Mouse (Mus musculus) embryonic facial prominence, embryonic 14.5 days (tissue): ENCODE results near the gene Ly6c2. TPM values are rescaled to one million over a fixed set of nuclear protein-coding genes. Genes with fewer than 3 reads are reported as not detected.
"Not testable (repeated sequence)": the region's sequence is repeated elsewhere in the genome, so short reads cannot be mapped to it uniquely, and the experiment has no call there.

Experiments
- ATAC-seq: fragments of 200-750 bp; cut with Nextera tagmentation; 2 replicates; pipeline ENCODE4 v1.8.0; 2017; ENCODE audit warnings: low read depth, moderate number of reproducible peaks, moderate TSS enrichment
- DNase-seq: peaks from one replicate; pipeline ENCODE4 v3.0.0-alpha.2; 2015; ENCODE audit warnings: low spot score
- H3K27ac ChIP-seq: fragments of 300-500 bp; sonication (generic); replicated peaks from 2 replicates; pipeline ENCODE4 v1.5.1; 2014; ENCODE audit warnings: low read depth, mild to moderate bottlenecking, low read length, moderate library complexity
- H3K27me3 ChIP-seq: fragments of 300-500 bp; sonication (generic); replicated peaks from 2 replicates; pipeline ENCODE4 v1.6.1; 2014; ENCODE audit warnings: low read length; ENCODE audit not compliant: control insufficient read depth, insufficient read depth
- H3K36me3 ChIP-seq: fragments of 300-500 bp; sonication (generic); 2 replicates; pipeline ENCODE4 v1.6.1; 2014; ENCODE audit warnings: low read length, mixed read lengths; ENCODE audit not compliant: control insufficient read depth, insufficient read depth
- H3K4me1 ChIP-seq: fragments of 300-500 bp; sonication (generic); 2 replicates; pipeline ENCODE4 v1.6.1; 2014; ENCODE audit warnings: antibody characterized with exemption, low read length; ENCODE audit not compliant: control insufficient read depth, insufficient read depth
- H3K4me2 ChIP-seq: fragments of 300-500 bp; sonication (generic); 2 replicates; pipeline ENCODE4 v1.6.1; 2014; ENCODE audit warnings: low read depth, mild to moderate bottlenecking, low read length, moderate library complexity, mixed read lengths
- H3K4me3 ChIP-seq: fragments of 300-500 bp; sonication (generic); 2 replicates; pipeline ENCODE4 v1.5.1; 2014; ENCODE audit warnings: low read depth, mild to moderate bottlenecking, low read length
- H3K9ac ChIP-seq: fragments of 300-500 bp; sonication (generic); 2 replicates; pipeline ENCODE4 v1.6.1; 2014; ENCODE audit warnings: low read depth, mild to moderate bottlenecking, low read length, moderate library complexity, mixed read lengths
- H3K9me3 ChIP-seq: fragments of 300-500 bp; sonication (generic); 2 replicates; pipeline ENCODE4 v1.6.1; 2016; ENCODE audit warnings: low read length; ENCODE audit not compliant: control insufficient read depth
- whole genome bisulfite sequencing: fragments of 180-500 bp; shearing (Covaris S2); extraction: QIAGEN DNeasy Blood & Tissue Kit; methylation state at CpG from one replicate; pipeline ENCODE4 v1.1.7; 2014; 5-methylcytosine and 5-hydroxymethylcytosine counted together
- polyA plus RNA-seq: library from polyadenylated mRNA; unstranded; fragments of >200 nt; fragmentation: Nextera tagmentation; extraction: Ambion mirVana; gene quantifications from 2 replicates; pipeline ENCODE4 v1.2.1, GENCODE M21; 2014

The Ly6c2 gene
- 1.1 and 1.7 TPM in 2 replicates for polyA plus RNA-seq

- H3K27me3 ChIP-seq, H3K27ac ChIP-seq, H3K4me1 ChIP-seq, DNase-seq, H3K9ac ChIP-seq, H3K36me3 ChIP-seq, H3K4me2 ChIP-seq, H3K4me3 ChIP-seq, H3K9me3 ChIP-seq, ATAC-seq: not testable (repeated sequence)
- WGBS: 56% methylated on average over 1 of the region's 1 CpGs
Measured at GRCm38 (mm10) chr15:75111861-75112630, at the start of gene Ly6c2. Gene Ly6c2, minus strand, starts transcription at chr15:75111970.

GRCm38 (mm10) chr15:75157646-75158045 lies 45.9 kb upstream of the Ly6c2 start:
- Histone ChIP-seq H3K9me3 (no peaks in the 10 kb centered on the region), H3K4me2 (no peak overlapping the region), H3K9ac (no peak overlapping the region), H3K27ac (no peak overlapping the region), H3K4me3 (no peak overlapping the region), H3K27me3 (no peaks in the 10 kb centered on the region), H3K4me1 (no peaks in the 10 kb centered on the region), H3K36me3 (no peaks in the 10 kb centered on the region)
- WGBS: 30% methylated on average over 1 of the region's 1 CpGs
- DNase-seq (no peak), ATAC-seq (no peak)

GRCm38 (mm10) chr15:75154940-75155339 lies 43.2 kb upstream of the Ly6c2 start, which contains the start of gene Ly6g:
Gene Ly6g, plus strand, starts transcription at chr15:75155240.
- H3K27ac ChIP-seq: no peak within 1 kb of the TSS
- H3K9ac ChIP-seq: no peak within 1 kb of the TSS
- 100% methylated on average over 1 of the region's 1 CpGs for WGBS
- no peak within 1 kb of the TSS for H3K4me2 ChIP-seq
- H3K4me1 ChIP-seq: no peaks in the 10 kb centered on the region
- no peaks in the 10 kb centered on the region for H3K27me3 ChIP-seq
- DNase-seq: no peak
- no peak for ATAC-seq
- no peaks in the 10 kb centered on the region for H3K9me3 ChIP-seq
- H3K36me3 ChIP-seq: no peaks in the 10 kb centered on the region
- no peak within 1 kb of the TSS for H3K4me3 ChIP-seq

GRCm38 (mm10) chr15:75153087-75153486 lies 41.3 kb upstream of the Ly6c2 start:
- no peak overlapping the region for H3K27ac ChIP-seq
- H3K4me1 ChIP-seq: no peaks in the 10 kb centered on the region
- DNase-seq (no peak), ATAC-seq (no peak)
- H3K9ac ChIP-seq: no peak overlapping the region
- H3K27me3 ChIP-seq: no peaks in the 10 kb centered on the region
- no peak overlapping the region for H3K4me3 ChIP-seq
- no peak overlapping the region for H3K4me2 ChIP-seq
- H3K9me3 ChIP-seq: no peaks in the 10 kb centered on the region
- H3K36me3 ChIP-seq: no peaks in the 10 kb centered on the region

GRCm38 (mm10) chr15:75143735-75144134 lies 32.0 kb upstream of the Ly6c2 start:
- Histone ChIP-seq H3K4me3 (no peak overlapping the region), H3K36me3 (no peaks in the 10 kb centered on the region), H3K4me2 (no peak overlapping the region), H3K9ac (no peak overlapping the region), H3K27ac (no peak overlapping the region), H3K9me3 (no peaks in the 10 kb centered on the region), H3K27me3 (no peaks in the 10 kb centered on the region), H3K4me1 (no peaks in the 10 kb centered on the region)
- ATAC-seq (no peak), DNase-seq (peak; percentile 1)
- 70% methylated on average over 3 of the region's 3 CpGs for WGBS

GRCm38 (mm10) chr15:75141812-75142360 lies 30.1 kb upstream of the Ly6c2 start:
- H3K27me3 ChIP-seq, H3K27ac ChIP-seq, H3K9ac ChIP-seq, H3K36me3 ChIP-seq, H3K4me3 ChIP-seq, H3K9me3 ChIP-seq, H3K4me2 ChIP-seq, DNase-seq, ATAC-seq, H3K4me1 ChIP-seq: not testable (repeated sequence)
- WGBS: 42% methylated on average over 6 of the region's 6 CpGs

- not testable (repeated sequence) for H3K4me3 ChIP-seq, ATAC-seq, H3K27ac ChIP-seq, H3K27me3 ChIP-seq, H3K4me1 ChIP-seq, H3K9ac ChIP-seq, DNase-seq, H3K4me2 ChIP-seq, H3K9me3 ChIP-seq, H3K36me3 ChIP-seq
- WGBS: 61% methylated on average over 3 of the region's 3 CpGs
Measured at GRCm38 (mm10) chr15:75137739-75138138, 26.0 kb upstream of the Ly6c2 start.

GRCm38 (mm10) chr15:75135090-75135783 lies 23.5 kb upstream of the Ly6c2 start:
- H3K27ac ChIP-seq, H3K9me3 ChIP-seq, ATAC-seq, H3K36me3 ChIP-seq, H3K4me2 ChIP-seq, DNase-seq, H3K9ac ChIP-seq, H3K4me3 ChIP-seq, H3K27me3 ChIP-seq, H3K4me1 ChIP-seq: not testable (repeated sequence)
- 82% methylated on average over 2 of the region's 2 CpGs for WGBS
